Mouse (Mus musculus) lung, postnatal 0 days (tissue): Measurements from ENCODE around the gene Cpm.

Experiments used
- CTCF ChIP-seq: IDR thresholded peaks from 2 replicates; pipeline ENCODE4 v1.5.1; 2016; ENCODE audit warnings: antibody characterized with exemption, mild to moderate bottlenecking
- EP300 ChIP-seq: IDR thresholded peaks from 2 replicates; pipeline ENCODE4 v1.6.1; 2016; ENCODE audit warnings: antibody characterized with exemption, mild to moderate bottlenecking, control low read depth

DNA sequence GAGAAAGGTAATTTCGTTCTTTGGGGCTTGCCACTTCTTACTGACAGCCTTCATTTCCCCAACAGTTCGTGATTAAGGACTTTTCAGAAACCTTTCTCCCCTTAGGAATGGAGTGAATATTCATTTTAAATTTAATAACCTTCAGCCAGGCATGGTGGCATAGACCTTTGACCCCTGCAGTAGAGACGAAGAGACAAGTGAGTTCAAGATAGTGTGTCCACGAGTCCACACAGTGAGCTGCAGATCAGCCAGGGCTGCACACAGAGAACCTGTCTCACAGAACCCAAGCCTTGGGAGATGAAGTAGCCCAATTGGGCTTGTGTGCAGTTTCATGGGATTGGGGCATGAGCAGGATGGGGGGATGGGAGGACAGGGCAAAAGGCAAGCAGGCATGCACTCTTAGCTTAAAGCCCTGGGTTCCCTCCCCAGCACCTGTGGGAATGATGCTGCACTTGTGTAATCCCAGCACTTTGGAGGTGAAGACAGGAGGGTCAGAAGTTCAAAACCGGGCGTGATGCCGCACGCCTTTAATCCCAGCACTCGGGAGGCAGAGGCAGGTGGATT, 83.0 kb downstream of the Cpm start:
- TF ChIP-seq CTCF (no peak), EP300 (no peak)
